Mouse (Mus musculus): ENCODE results near the gene Atp11c.

Gene Atp11c

DNA sequence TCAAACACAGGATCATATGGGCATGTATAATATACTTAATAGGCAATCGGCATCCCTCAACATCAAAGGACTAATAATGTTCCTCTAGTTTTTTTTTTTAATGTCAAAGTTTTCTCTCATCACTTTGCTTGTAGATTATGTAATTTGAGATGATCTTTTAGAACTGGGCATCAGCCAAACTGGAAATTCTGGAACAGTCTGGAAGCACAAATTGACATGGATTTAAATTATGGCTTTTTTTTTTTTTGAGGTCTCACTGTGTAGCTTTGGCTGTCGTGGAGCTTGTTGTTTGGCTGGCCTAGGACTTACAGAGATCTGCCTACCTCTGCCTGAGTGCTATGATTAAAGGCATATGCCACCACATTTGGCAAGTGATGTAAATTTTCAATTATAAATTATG is 210.8 kb downstream of the Atp11c start:
- no peak for DNase-seq

DNA sequence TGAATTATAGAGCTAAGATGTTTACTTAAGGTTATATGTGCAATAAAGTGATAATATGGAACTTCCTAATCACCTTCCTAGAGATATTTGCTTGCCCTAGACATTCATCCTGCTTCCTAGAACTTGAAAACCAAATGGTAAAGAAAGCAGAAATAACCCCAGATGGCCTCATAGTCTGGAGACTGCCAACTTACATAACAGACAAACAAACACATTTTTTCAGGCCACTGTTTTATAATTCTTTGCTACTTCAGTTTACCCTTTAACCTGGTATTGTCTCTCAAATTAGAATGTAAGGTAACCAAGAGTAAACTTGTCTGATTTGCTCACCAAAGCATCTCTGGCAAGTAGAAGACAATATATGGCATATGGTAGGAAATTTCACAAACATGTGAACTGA is 212.1 kb downstream of the Atp11c start:
- no peak for DNase-seq

DNA sequence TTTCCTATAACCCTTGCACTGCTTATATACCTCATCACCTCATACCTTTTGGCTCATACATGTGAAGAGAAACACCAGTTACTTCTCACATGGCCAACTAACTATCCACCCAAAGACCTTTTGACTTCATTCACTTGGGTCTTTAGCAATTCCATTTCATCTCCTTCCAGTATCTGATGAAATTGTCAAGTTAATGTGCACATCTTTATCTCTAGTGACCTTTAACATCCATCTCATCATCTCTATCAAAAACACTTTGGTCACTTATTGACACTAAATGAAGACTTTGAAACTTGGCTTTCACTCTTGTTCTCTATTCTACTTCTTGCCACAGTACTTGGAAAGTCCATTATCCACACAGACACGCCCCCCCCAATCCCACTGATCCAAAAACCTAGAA is 243.8 kb downstream of the Atp11c start:
- DNase-seq: no peak

DNA sequence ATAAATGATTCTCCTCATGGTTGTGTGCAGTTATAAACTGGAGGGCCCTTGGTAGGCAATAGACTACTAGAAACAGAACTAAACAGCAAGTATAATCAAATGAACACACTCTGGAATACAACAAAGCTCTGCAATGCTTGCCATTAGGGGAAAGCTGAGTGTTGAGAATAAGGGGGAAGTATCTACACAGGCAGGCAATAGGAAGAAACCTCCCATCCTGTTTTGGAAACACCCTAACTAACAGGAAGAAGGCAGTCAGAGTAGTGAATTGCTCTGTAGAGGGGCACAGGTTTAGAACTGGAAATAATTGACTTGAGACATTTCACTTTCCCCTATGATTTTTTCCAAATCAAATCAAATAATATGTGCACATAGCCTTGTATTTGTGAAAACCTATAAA is 247.1 kb downstream of the Atp11c start:
- DNase-seq: no peak

DNA sequence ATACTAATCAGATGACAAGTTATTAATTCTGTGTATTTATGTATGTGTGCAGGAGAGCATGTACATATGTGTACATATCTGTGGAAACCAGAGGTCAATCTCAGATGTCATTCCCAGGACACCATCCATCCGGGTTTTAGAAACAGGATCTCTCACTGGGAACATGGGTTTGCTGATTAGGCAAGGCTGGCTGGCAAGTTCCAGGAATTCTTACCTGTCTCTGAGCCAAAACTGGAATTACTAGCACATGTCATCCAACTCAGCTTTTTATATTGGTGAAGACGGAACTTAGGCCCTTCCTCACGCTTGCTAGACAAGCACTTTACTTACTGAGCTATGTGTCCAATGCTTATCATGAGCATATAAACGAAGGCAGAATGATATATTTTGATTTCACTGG is 247.5 kb downstream of the Atp11c start:
- no peak for DNase-seq

DNA sequence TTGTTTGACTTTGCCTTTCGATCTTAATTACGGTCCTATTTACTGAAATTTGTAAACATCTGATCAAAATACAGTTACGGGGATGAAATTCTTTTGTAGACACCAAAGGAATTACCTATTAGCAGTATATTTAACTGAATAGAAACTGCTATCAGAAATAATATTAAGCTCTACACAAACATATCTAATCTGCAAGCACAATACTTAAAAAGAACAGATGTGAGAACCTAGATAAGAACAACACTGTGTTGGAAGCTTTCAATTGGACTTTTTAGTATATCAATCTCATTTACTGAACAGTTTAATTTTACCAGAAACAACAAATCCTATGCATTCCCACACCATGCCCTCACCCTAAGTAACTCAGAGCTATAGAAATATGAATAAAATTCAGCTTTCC is 262.8 kb downstream of the Atp11c start:
- DNase-seq: no peak

DNA sequence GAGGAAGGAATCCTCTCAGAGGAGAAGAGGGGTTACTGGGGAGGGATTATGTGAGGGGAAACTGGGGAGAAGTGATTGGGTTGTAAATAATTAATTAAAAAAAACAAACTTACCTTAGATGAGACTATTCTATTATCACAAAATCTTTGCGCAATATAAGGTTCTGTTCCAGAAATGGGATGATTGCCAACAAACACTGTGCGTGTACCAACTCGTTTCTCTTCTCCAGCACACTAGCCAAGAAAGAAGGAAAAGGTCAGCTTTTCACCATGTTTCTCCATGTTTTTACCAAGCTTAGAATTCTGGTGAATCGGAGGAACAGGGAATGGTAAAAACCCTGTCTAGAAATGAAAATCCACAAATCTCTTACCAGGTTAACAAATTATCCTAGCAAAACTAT is 271.2 kb downstream of the Atp11c start:
- no peak for DNase-seq

DNA sequence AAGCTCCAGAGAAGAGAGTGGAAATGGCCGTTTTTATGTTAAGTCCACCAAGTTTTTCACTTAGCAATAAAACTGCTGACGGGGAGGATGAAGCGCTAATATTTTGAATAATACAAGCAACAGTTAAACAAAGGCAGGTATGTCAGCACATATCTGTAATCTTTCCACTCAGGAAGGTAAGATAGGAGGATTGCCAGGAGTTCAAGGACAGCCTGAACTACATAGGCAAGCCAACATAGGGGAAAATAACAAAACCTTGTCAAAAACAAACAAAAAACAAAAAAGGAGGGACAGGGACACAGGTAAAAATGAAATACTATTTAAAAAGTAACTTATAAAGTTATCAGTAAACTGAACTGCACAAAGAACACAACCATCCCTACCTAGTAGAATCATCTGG is 274.8 kb downstream of the Atp11c start:
- no peak for DNase-seq

DNA sequence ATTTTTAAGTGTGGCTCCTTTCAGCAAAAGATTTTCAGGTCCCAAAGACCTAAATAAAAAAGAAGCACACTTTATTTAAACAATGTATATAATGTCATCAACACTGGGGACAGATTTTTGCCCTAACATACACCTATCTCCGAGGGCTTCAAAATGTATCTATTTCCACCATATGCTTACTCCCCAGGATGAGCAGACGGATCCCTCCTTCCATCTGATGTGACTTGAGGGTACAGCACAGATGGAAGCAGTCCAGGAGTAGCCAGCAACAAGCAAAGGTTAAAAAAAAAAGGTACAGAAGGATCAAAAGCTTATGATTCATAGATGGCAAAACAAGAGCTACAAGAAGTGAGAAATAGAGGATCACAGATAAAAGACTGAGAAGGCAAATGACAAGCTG is 300.2 kb downstream of the Atp11c start:
- no peak for DNase-seq

DNA sequence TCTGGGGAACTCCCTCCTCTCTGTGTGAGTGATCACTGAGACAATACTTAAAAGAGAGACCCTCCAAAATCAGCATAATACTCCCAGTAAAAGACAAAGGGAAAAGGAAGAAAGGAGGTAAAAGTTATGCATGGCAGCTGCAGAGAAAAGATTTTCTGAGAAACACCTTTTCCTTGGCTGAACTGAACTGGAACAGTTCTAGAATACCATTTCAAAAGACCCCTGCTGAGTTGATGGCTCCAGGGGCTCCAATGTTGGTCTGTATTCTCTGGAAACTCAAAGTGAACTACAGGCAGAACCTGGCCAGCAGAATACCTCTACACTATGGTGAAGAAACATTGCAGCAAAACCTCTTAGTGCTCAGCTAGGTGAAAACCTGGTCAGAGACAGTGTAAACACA is 337.2 kb downstream of the Atp11c start:
- DNase-seq: no peak

DNA sequence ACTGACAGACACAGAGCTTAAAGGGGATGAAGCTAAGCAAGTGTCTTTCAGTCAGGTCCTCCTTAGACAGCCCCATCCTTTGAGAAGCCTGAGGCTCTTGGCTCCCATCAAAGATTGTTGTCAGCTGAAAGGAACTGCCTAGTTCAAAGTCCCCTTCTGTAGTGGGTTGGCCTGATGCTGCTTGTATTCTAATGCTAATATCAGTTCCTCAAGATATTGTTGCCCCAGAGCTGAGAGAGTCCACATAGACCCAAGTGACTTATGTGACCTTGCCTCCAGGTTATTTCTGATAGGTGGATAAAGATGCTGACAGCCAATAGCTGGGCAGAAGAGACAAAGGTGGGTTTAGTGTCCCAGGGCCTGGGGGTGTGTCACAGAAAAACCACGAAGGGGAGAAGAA is 404.8 kb downstream of the Atp11c start:
- no peak for DNase-seq

DNA sequence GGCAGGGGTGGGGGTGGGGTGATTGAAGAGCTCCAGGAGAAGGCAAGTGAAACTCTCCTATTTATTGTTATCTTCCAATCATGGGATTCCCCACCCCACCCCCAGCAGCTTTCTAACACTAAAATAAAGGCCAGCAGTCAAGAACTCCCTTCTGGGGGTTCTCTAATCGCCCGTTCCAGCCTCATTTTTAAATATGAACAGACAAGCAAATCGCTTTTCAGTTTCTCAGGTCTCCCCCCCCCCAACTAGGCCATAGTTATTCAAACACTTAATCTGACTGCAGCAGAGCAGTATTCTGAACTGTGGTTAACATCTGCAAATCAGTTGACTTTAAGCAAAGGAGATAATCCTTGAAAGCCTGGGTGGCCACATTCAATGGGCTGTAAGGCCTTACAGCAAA is 409.9 kb downstream of the Atp11c start:
- no peak for DNase-seq

DNA sequence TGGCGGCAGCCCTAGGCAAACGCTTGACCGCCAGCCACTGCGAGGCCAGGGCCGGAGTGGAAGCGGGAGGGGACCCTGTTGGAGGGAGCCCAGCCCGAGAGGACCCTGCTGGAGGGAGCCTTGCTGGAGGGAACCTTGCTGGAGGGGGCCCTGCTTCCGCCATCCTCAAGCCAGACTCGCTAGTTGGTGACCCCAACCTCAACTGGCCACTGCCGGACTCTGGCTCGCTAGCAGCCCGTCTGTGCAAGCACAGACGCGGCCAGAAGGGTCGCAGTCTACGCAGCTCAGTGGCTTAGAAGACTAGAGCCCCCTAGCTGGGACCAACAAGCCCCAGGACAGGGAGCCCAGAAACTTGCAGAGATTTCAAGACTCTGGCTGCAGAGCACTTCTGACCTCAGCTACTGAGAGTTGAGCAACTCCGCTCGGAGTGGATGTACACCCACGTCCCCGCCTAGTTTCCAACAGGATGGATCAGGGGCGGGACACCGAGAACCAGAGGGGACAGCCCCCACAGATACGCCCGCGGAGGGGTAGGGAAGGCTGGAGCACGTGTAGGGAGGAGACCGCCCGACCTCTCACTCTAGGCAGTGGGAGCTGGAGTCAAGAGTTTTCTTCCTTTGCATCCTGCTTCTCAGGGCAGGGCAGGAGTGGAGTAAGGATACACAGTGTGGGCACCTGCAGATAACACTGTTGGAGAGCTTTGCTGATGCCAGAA is 413.6 kb downstream of the Atp11c start, which contains the start of gene Mcf2:
TSS of gene Mcf2 (minus strand) at position 346 of the 715 bp plus-strand sequence.
- DNase-seq: no peak

DNA sequence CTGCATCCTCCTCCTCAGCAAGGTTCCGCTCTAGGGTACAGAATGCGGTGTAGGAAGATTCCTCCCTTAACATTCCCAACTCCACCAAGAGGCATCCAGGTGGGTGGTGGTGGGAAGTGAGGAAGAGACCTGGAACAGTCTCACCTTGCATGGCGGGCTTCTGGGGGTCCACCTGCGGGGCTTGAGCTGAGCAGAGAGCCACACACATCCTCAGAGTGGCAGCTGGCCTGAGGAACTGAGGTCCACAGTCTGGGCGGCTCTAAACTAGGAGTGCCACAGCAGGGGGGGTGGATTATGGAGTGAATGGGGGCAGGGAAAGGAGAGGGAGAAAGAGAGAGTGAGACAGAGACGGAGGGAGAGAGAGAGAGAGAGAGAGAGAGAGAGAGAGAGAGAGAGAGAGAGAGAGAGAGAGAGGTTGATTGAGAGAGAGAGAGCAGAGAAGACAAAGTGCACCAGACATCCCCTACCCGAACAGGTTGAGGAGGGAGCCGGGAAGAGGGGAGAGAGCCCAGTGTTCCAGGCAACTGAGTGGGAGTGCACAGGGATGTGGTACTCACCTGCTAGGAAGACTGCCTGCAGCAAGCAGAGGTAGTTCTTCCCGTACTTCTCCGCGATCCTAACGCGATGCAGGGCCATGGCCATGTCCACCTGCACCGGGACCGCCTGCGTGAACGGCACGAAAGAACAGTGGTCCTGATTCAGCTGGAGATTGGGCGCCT is 414.3 kb downstream of the Atp11c start:
- no peak for DNase-seq
